9 mouse cellular contexts compared by ENCODE assay signal in the genomic region with DNA sequence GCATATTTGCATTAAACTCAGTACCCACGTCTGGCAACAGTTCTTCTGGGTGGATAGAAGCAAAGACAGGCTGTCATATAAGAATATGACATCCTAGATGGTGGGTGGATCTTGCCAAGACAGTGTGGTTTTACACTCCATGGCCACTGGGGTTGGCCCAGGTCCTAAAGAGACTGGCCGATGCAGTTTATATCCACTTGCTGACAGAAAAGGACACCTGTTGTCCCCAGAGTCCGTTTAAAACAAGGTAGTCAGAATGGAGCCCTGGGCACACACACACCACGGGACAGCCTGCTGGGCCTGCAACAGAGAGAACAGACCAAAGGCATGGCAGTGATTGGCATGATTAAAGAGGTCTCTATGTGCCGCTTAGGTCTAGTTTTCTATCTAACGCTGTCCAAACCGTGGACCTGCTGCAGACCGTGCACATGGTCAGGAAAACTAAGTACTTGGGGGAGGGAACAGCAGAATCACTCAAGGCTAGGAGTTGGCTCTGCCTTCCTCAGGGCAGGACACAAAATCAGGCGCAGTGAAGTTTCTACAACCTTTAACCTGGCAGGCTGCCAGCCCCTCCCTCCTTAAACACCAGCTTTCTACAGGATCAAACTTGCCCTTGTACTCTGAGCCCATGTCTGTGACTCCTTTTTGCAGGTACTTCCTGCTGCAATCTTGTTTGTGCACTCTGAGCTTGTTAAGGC. TPM values are rescaled to one million over a fixed set of nuclear protein-coding genes. Genes with fewer than 3 reads are reported as not detected.
DNase-seq lines count a peak whose midpoint lies in the region; ATAC-seq and TF ChIP-seq lines count a peak whose summit lies in the region.
"Had no signal": no experiment of that assay in that cellular context is flagged by ENCODE, and none has a peak within 500 bp of the region (broad histone marks: within the 10 kb centered on the region; RNA-seq: fewer than 3 reads in every experiment).

No protein-coding gene starts in this region.

- no peak overlapping the region for H3K9ac ChIP-seq in hindbrain, embryonic 13.5 days
- no peak overlapping the region for H3K9ac ChIP-seq in hindbrain, embryonic 14.5 days
- 0 out of 2 replicates have a peak overlapping the region, but pooled peaks have one; percentile 23 for H3K9ac ChIP-seq in stomach, postnatal 0 days (ENCODE audit: low read length)
- H3K9ac ChIP-seq: liver, embryonic 13.5 days had no signal

- peak; percentile 13; the same call in 1 of the 2 replicates for TF ChIP-seq CTCF in stomach, postnatal 0 days (IDR thresholded peaks at IDR 0.05; ENCODE audit: low read depth)

- TF ChIP-seq EP300 in stomach, postnatal 0 days (optimal IDR thresholded peaks at IDR 0.05), result peak; percentile 47

- DNase-seq in hindbrain, embryonic 14.5 days (ENCODE audit: low spot score), result no peak
- DNase-seq in adrenal gland, postnatal 36 days, result peak; percentile 63 to 80
- peak; percentile 89 for DNase-seq in kidney, postnatal 14 days
- peak; percentile 93 for DNase-seq in stomach, postnatal 0 days (ENCODE audit: low spot score)
- no peak for DNase-seq in frontal cortex, postnatal 25 days (ENCODE audit: low spot score in 2 of 2)
- no peak for DNase-seq in forebrain, embryonic 10.5 days (ENCODE audit: extremely low spot score, low spot score)
- DNase-seq in layer of hippocampus, adult 9-10 months (ENCODE audit: low spot score), result no peak
- DNase-seq: liver, embryonic 13.5 days had no signal

- H3K4me2 ChIP-seq in hindbrain, embryonic 13.5 days, result no peak overlapping the region
- H3K4me2 ChIP-seq in hindbrain, embryonic 14.5 days (replicated peaks), result no peak overlapping the region
- H3K4me2 ChIP-seq in stomach, postnatal 0 days (replicated peaks; ENCODE audit: low read depth), result peak overlapping the region; percentile 30

- no peak overlapping the region for H3K4me3 ChIP-seq in hindbrain, embryonic 13.5 days
- no peak overlapping the region for H3K4me3 ChIP-seq in hindbrain, embryonic 14.5 days (replicated peaks; ENCODE audit: low read length)
- no peak overlapping the region for H3K4me3 ChIP-seq in stomach, postnatal 0 days (ENCODE audit: low read depth, low read length)
- no peak overlapping the region for H3K4me3 ChIP-seq in forebrain, embryonic 10.5 days
- H3K4me3 ChIP-seq: liver, embryonic 13.5 days had no signal

- no peak overlapping the region for H3K27ac ChIP-seq in hindbrain, embryonic 13.5 days
- no peak overlapping the region for H3K27ac ChIP-seq in hindbrain, embryonic 14.5 days
- H3K27ac ChIP-seq in stomach, postnatal 0 days (replicated peaks), result peak overlapping the region; percentile 86
- no peak overlapping the region for H3K27ac ChIP-seq in forebrain, embryonic 10.5 days
- H3K27ac ChIP-seq: liver, embryonic 13.5 days had no signal

- H3K27me3 ChIP-seq in hindbrain, embryonic 13.5 days, result no peaks in the 10 kb centered on the region
- no peaks in the 10 kb centered on the region for H3K27me3 ChIP-seq in hindbrain, embryonic 14.5 days (ENCODE audit: control insufficient read depth, insufficient read depth, low read length)
- H3K27me3 ChIP-seq in stomach, postnatal 0 days (ENCODE audit: control insufficient read depth, insufficient read depth, low read length), result no peaks in the 10 kb centered on the region
- no peaks in the 10 kb centered on the region for H3K27me3 ChIP-seq in forebrain, embryonic 10.5 days (ENCODE audit: poor library complexity, severe bottlenecking)
- H3K27me3 ChIP-seq: liver, embryonic 13.5 days had no signal

- peaks cover 10% of the 10 kb centered on the region for H3K4me1 ChIP-seq in hindbrain, embryonic 13.5 days (replicated peaks)
- 0 out of 2 replicates have a peak, but pooled peaks cover 4% of the 10 kb centered on the region for H3K4me1 ChIP-seq in hindbrain, embryonic 14.5 days (replicated peaks; ENCODE audit: control insufficient read depth, insufficient read depth, low read length)
- H3K4me1 ChIP-seq in stomach, postnatal 0 days (replicated peaks; ENCODE audit: control insufficient read depth, insufficient read depth), result peaks cover 8% of the 10 kb centered on the region
- H3K4me1 ChIP-seq in forebrain, embryonic 10.5 days, result peaks cover 24% of the 10 kb centered on the region

- peak; percentile 28; the same call in 1 of the 2 replicates for ATAC-seq in hindbrain, embryonic 13.5 days (ENCODE audit: low FRiP score)
- ATAC-seq in hindbrain, embryonic 14.5 days (ENCODE audit: low FRiP score), result no peak
- ATAC-seq in stomach, postnatal 0 days (ENCODE audit: low FRiP score, low TSS enrichment), result peak; percentile 92

- 70% methylated on average over 9 of the region's 9 CpGs for WGBS in hindbrain, embryonic 13.5 days
- WGBS in hindbrain, embryonic 14.5 days, result 67% methylated on average over 9 of the region's 9 CpGs
- 39% methylated on average over 9 of the region's 9 CpGs for WGBS in stomach, postnatal 0 days
- 85% methylated on average over 9 of the region's 9 CpGs for WGBS in forebrain, embryonic 10.5 days

- no peaks in the 10 kb centered on the region for H3K9me3 ChIP-seq in hindbrain, embryonic 13.5 days
- no peaks in the 10 kb centered on the region for H3K9me3 ChIP-seq in hindbrain, embryonic 14.5 days (ENCODE audit: control insufficient read depth, low read length)
- no peaks in the 10 kb centered on the region for H3K9me3 ChIP-seq in stomach, postnatal 0 days (ENCODE audit: control insufficient read depth, low read length)
- no peaks in the 10 kb centered on the region for H3K9me3 ChIP-seq in forebrain, embryonic 10.5 days
- H3K9me3 ChIP-seq: liver, embryonic 13.5 days had no signal

- no peaks in the 10 kb centered on the region for H3K36me3 ChIP-seq in hindbrain, embryonic 13.5 days
- no peaks in the 10 kb centered on the region for H3K36me3 ChIP-seq in hindbrain, embryonic 14.5 days (replicated peaks; ENCODE audit: control insufficient read depth, insufficient read depth)
- no peaks in the 10 kb centered on the region for H3K36me3 ChIP-seq in stomach, postnatal 0 days (ENCODE audit: control insufficient read depth, insufficient read depth, low read length)
- H3K36me3 ChIP-seq in forebrain, embryonic 10.5 days (replicated peaks), result no peaks in the 10 kb centered on the region
- H3K36me3 ChIP-seq: liver, embryonic 13.5 days had no signal

RNA-seq across cellular contexts. Expression of a gene that starts 4.3 kb away (rescaled TPM):
- polyA plus RNA-seq in hindbrain, embryonic 13.5 days (2015; fragmentation: Nextera tagmentation; extraction: Ambion mirVana), result 5.9 and 6.1 TPM in 2 replicates
- polyA plus RNA-seq in hindbrain, embryonic 14.5 days (2014; fragmentation: Nextera tagmentation; extraction: Ambion mirVana), result 8.8 and 9.1 TPM in 2 replicates
- total RNA-seq in adrenal gland, postnatal 36 days (2021), result 100 to 1,000 TPM; 117 to 206 TPM
- polyA plus RNA-seq in stomach, postnatal 0 days (2015; fragmentation: Nextera tagmentation; extraction: Ambion mirVana), result 37.8 and 38.2 TPM in 2 replicates
- polyA plus RNA-seq in forebrain, embryonic 10.5 days (2016; fragmentation: Nextera tagmentation; extraction: Ambion mirVana), result 1.9 and 2.1 TPM in 2 replicates

RNA-seq across cellular contexts. Expression of a gene that starts 32.1 kb away (rescaled TPM):
- polyA plus RNA-seq in hindbrain, embryonic 13.5 days (2015; fragmentation: Nextera tagmentation; extraction: Ambion mirVana), result 509 and 525 TPM in 2 replicates
- 521 and 542 TPM in 2 replicates for polyA plus RNA-seq in hindbrain, embryonic 14.5 days (2014; fragmentation: Nextera tagmentation; extraction: Ambion mirVana)
- total RNA-seq in adrenal gland, postnatal 36 days (2021), result 100 to 1,000 TPM; 318 to 346 TPM
- polyA plus RNA-seq in stomach, postnatal 0 days (2015; fragmentation: Nextera tagmentation; extraction: Ambion mirVana), result 247 and 248 TPM in 2 replicates
- polyA plus RNA-seq in forebrain, embryonic 10.5 days (2016; fragmentation: Nextera tagmentation; extraction: Ambion mirVana), result 803 and 810 TPM in 2 replicates

RNA-seq across cellular contexts. Expression of a gene that starts 32.2 kb away (rescaled TPM):
- polyA plus RNA-seq in hindbrain, embryonic 13.5 days (2015; fragmentation: Nextera tagmentation; extraction: Ambion mirVana), result 11.2 and 11.5 TPM in 2 replicates
- polyA plus RNA-seq in hindbrain, embryonic 14.5 days (2014; fragmentation: Nextera tagmentation; extraction: Ambion mirVana), result 10.5 and 12.1 TPM in 2 replicates
- total RNA-seq in adrenal gland, postnatal 36 days (2021), result 10 to 100 TPM; 22.4 to 25.2 TPM
- 9.9 and 10.4 TPM in 2 replicates for polyA plus RNA-seq in stomach, postnatal 0 days (2015; fragmentation: Nextera tagmentation; extraction: Ambion mirVana)
- polyA plus RNA-seq in forebrain, embryonic 10.5 days (2016; fragmentation: Nextera tagmentation; extraction: Ambion mirVana), result 15.8 and 16.6 TPM in 2 replicates

RNA-seq across cellular contexts. Expression of a gene that starts 38.6 kb away (rescaled TPM):
- 68.2 and 69.6 TPM in 2 replicates for polyA plus RNA-seq in hindbrain, embryonic 13.5 days (2015; fragmentation: Nextera tagmentation; extraction: Ambion mirVana)
- polyA plus RNA-seq in hindbrain, embryonic 14.5 days (2014; fragmentation: Nextera tagmentation; extraction: Ambion mirVana), result 102 and 116 TPM in 2 replicates
- total RNA-seq in adrenal gland, postnatal 36 days (2021), result 100 to 1,000 TPM; 132 to 160 TPM
- polyA plus RNA-seq in stomach, postnatal 0 days (2015; fragmentation: Nextera tagmentation; extraction: Ambion mirVana), result 12.6 and 12.9 TPM in 2 replicates
- polyA plus RNA-seq in forebrain, embryonic 10.5 days (2016; fragmentation: Nextera tagmentation; extraction: Ambion mirVana), result 44.0 and 44.9 TPM in 2 replicates

Comparison
In these comparisons a context has a peak if more than half of its experiments do, and no peak if none do; other contexts are left out.
1. DNase-seq: peak in adrenal gland, postnatal 36 days (2 of 2), kidney, postnatal 14 days (single experiment) and stomach, postnatal 0 days (single experiment); none in hindbrain, embryonic 14.5 days (single experiment), frontal cortex, postnatal 25 days (0 of 2), forebrain, embryonic 10.5 days (single experiment) and layer of hippocampus, adult 9-10 months (single experiment).